Mouse (Mus musculus) heart, adult 18-20 months (tissue): ENCODE measurements around the gene Ptchd4. TPM values are rescaled to one million over a fixed set of nuclear protein-coding genes. Genes with fewer than 3 reads are reported as not detected.

Source experiments
- DNase-seq, 2 experiments: peaks; one replicate each; pipeline ENCODE4 v3.0.0; 2021 to 2022; ENCODE audit warnings: mixed read lengths in 1 of 2
- long read RNA-seq, 2 experiments: library from polyadenylated mRNA; stranded (forward); transcript quantifications; one replicate each; pipeline ENCODE4 v2.0.0; 2021
- total RNA-seq, 2 experiments: library from RNA; stranded (reverse); gene quantifications; 2 replicates each; pipeline ENCODE4 v1.2.3; 2021

Ptchd4 gene
- total RNA-seq: not detected
- long read RNA-seq, experiment 1: 0 reads
- long read RNA-seq, experiment 2: 0 reads

GRCm38 (mm10) chr17:42315669-42316611 lies at the start of gene Ptchd4:
Gene Ptchd4, plus strand, starts transcription at chr17:42315947.
- DNase-seq: no peak

GRCm38 (mm10) chr17:42276861-42277260 lies 38.9 kb upstream of the Ptchd4 start:
- no peak for DNase-seq

- no peak for DNase-seq
These were observed 31.4 kb upstream of the Ptchd4 start for GRCm38 (mm10) chr17:42284391-42284790.

GRCm38 (mm10) chr17:42286255-42286654 lies 29.5 kb upstream of the Ptchd4 start:
- no peak for DNase-seq

GRCm38 (mm10) chr17:42290341-42290740 lies 25.4 kb upstream of the Ptchd4 start:
- DNase-seq: no peak

- no peak for DNase-seq
These were observed 24.0 kb upstream of the Ptchd4 start for GRCm38 (mm10) chr17:42291793-42292192.

- DNase-seq: no peak
These were observed 17.8 kb upstream of the Ptchd4 start for GRCm38 (mm10) chr17:42297986-42298385.

- no peak for DNase-seq
These were observed 16.1 kb upstream of the Ptchd4 start for GRCm38 (mm10) chr17:42299681-42300080.

- no peak for DNase-seq
These were observed 12.6 kb upstream of the Ptchd4 start for GRCm38 (mm10) chr17:42303062-42303577.

GRCm38 (mm10) chr17:42304262-42304661 lies 11.5 kb upstream of the Ptchd4 start:
- DNase-seq: no peak

- no peak for DNase-seq
These were observed 8.7 kb upstream of the Ptchd4 start for GRCm38 (mm10) chr17:42307001-42307400.

- DNase-seq: no peak
These were observed 5.6 kb upstream of the Ptchd4 start for GRCm38 (mm10) chr17:42310136-42310535.

GRCm38 (mm10) chr17:42316612-42316982 lies 850 bp downstream of the Ptchd4 start:
- no peak for DNase-seq

GRCm38 (mm10) chr17:42335787-42336186 lies 20.0 kb downstream of the Ptchd4 start:
- no peak for DNase-seq

- DNase-seq: no peak
These were observed 20.8 kb downstream of the Ptchd4 start for GRCm38 (mm10) chr17:42336571-42336970.

- no peak for DNase-seq
These were observed 30.3 kb downstream of the Ptchd4 start for GRCm38 (mm10) chr17:42346027-42346426.

GRCm38 (mm10) chr17:42358481-42358880 lies 42.7 kb downstream of the Ptchd4 start:
- DNase-seq: no peak

- no peak for DNase-seq
These were observed 47.5 kb downstream of the Ptchd4 start for GRCm38 (mm10) chr17:42363085-42363710.

- DNase-seq: no peak
These were observed 49.0 kb downstream of the Ptchd4 start for GRCm38 (mm10) chr17:42364716-42365115.

GRCm38 (mm10) chr17:42374881-42375280 lies 59.1 kb downstream of the Ptchd4 start:
- no peak for DNase-seq

GRCm38 (mm10) chr17:42393086-42393485 lies 77.3 kb downstream of the Ptchd4 start:
- DNase-seq: no peak

- DNase-seq: no peak
These were observed 79.6 kb downstream of the Ptchd4 start for GRCm38 (mm10) chr17:42395299-42395698.

GRCm38 (mm10) chr17:42418449-42418848 lies 102.7 kb downstream of the Ptchd4 start:
- DNase-seq: no peak
